Mouse (Mus musculus): Measurements from ENCODE around the gene Grhpr.
A peak's percentile ranks its signal among the peaks of the same experiment; 100 is the strongest.
"Not testable (repeated sequence)": the region's sequence is repeated elsewhere in the genome, so short reads cannot be mapped to it uniquely, and the experiment has no call there.

Gene Grhpr

GRCm38 (mm10) chr4:45018452-45018980, 37.3 kb downstream of the Grhpr start, which contains the start of gene Polr1e:
Gene Polr1e (plus strand): TSS chr4:45018583.
- peak; percentile 81 for DNase-seq

DNA sequence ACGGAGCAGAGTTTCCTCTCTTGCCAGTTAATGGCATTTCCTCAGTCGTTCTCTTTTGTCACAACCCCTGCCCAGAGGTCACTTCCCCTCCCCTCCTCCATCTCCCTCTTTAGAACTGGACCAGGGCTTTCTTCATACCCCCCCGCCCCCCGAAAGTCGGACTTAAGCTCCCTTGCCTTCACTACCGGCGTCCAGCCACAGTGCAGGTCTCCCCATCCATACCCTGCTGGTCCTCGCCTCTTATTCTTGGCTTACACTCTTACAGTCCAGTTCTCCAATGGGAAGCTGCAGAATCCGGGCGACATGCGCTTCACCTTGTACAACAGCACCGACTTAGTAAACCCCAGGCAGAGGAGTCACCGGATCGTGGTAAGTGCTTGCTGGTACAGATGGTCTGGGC, 37.8 kb downstream of the Grhpr start:
- DNase-seq: no peak

DNA sequence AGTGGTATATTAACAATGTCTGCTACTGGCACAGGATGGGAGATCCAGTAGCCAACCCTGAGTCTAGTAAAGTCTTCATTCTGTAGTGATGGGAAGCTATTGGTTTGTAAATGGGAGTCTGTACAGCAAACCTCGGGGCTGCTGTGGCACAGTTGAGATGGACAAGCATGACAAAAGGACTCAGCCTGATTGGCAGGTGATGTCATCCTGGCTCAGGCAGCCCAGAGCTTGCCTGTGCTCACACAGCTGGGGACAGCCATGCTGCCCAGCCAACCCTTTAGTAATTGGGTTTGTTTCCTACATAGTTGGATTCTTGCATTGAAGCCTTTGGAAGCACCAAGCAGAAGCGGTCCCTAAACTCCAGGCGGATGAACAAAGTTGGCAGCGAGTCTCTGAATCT, 45.3 kb downstream of the Grhpr start:
- no peak for DNase-seq

DNA sequence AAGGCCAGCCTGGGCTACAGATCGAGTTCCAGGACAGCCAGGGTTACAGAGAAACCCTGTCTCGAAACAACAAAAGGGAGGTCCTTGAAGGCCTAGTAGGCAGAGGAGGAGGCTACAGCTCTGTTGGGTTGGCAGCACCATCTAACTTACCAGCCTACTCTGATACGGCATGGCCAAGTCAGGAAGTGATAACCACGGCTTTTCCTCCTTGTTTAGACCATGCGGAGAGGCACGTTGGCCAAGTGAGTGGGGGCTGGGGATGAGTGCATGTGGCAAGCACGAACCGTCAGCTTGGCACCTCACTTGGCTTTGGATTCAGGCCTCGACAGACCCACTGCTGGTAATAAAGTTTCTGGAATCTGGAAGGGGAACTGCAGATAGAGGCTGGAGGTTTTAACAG, 51.4 kb downstream of the Grhpr start:
- no peak for DNase-seq

- DNase-seq: no peak
These were observed 53.8 kb downstream of the Grhpr start for GRCm38 (mm10) chr4:45034693-45035628.

GRCm38 (mm10) chr4:45036048-45036447, 54.9 kb downstream of the Grhpr start:
- DNase-seq: no peak

DNA sequence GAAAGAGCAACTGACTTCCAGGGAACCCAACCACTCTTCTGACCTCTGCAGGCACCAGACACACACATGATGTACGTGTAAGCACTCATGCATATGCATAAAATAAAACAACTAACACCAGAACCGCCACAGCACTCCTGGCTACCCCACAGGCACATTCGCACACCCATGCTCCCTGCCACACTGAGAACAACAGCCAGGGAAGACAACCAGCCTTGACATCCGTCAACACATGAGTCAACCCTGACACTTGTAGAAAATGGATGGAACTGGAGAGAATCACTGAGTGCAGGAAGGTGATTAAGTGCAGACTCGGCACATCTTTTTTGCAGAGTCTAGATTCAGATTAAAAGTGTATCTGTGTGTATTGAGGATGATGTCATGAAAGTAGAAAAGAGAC, 55.4 kb downstream of the Grhpr start:
- DNase-seq: no peak

DNA sequence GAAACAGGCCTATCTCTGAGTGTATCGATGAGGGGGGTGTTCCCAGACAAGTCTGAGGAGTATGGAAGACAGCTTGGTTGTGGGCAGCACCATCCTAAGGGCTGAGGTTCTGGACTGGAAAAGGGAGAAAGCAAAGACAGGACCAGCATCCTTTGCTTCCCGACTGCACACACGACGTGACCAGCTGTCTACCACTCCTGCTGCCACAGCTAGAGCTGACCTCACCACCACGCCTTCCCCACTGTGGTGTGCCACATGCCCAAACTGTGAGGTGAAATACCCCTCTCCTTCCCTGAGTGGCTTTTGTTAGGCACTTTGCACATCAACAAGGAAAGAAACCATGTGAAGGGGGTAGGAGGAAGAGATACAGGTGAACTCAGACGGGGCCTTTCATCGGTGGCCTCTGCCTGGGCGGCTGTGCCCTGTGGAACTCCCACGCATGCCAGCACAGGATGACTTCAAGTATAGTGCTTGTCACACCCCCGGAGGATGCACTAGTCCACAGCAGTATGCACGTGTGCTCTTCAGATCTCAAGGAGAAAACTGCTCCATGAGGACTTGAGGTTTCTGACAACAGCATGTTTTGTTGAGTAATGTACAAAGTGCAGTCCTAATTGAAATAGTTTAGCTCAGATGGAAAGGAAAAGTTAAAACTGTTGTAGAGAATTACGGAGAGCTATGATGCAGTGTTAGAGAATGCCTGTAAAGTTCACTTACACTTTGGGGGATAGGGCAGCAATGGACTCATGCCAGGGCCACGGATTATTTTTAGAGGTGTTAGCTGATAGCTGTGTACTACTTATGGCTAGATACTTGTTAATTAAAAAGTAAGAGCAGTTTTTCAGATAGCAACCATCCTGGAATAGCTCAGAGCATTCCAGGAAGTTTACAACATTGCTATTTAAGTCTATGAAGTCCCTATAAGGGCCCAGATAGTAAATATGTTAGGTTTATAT, 56.5 kb downstream of the Grhpr start:
- no peak for DNase-seq

- DNase-seq: not testable (repeated sequence)
These were observed 57.7 kb downstream of the Grhpr start for GRCm38 (mm10) chr4:45038879-45039278.

GRCm38 (mm10) chr4:45039546-45039945, 58.4 kb downstream of the Grhpr start:
- DNase-seq: not testable (repeated sequence)

Data from cerebellum, adult 8-10 months (tissue).